Mouse (Mus musculus) brain, adult 2 months (tissue): ENCODE measurements around the gene Dcbld2.

ENCODE experiments used
- DNase-seq: peaks from one replicate; pipeline ENCODE4 v3.0.0; 2011; ENCODE audit warnings: low read depth, low spot score

The Dcbld2 gene

DNA sequence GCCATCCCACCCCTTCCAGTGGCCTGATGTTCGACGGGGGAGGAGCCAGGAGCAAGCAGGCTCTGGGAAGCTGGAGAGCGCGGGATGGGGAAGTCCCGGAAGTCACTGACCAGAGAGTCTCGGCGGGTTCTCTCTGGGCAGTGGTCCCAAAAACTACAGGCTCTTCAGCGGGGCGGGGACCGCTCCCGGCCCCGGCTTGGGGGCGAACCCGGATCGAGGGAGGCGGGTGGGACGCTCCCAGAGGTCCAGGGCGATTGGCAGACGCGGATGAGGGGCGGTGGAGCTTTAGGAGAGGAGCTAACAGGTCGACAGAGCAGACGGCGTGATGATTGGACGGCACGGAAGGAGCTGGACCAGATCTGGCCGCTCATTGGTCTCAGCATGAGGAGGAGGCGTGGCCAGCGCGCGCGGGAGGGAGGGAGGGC, at the start of gene Dcbld2:
Gene Dcbld2, plus strand, starts transcription at position 382 of the 425 bp plus-strand sequence.
- DNase-seq, result peak; percentile 100

DNA sequence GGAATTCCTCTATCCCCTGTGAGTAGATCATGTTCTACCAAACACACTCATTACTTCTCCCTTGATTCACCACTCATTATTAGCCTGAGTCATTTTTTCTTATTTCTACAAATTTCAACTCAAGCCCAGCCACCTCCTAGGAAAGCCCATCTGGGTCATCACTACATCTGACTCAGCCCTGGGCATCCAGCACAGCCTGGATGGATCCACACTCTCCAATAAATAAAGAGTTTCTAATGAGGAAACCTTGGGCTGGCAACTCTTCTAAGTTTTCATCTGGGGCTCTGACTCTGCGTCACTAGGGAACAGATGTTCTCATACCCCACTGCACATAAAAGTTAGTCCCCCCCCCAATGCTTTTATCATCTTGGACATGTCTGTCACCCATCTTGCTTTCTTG, 31.1 kb upstream of the Dcbld2 start:
- peak; percentile 3 for DNase-seq

DNA sequence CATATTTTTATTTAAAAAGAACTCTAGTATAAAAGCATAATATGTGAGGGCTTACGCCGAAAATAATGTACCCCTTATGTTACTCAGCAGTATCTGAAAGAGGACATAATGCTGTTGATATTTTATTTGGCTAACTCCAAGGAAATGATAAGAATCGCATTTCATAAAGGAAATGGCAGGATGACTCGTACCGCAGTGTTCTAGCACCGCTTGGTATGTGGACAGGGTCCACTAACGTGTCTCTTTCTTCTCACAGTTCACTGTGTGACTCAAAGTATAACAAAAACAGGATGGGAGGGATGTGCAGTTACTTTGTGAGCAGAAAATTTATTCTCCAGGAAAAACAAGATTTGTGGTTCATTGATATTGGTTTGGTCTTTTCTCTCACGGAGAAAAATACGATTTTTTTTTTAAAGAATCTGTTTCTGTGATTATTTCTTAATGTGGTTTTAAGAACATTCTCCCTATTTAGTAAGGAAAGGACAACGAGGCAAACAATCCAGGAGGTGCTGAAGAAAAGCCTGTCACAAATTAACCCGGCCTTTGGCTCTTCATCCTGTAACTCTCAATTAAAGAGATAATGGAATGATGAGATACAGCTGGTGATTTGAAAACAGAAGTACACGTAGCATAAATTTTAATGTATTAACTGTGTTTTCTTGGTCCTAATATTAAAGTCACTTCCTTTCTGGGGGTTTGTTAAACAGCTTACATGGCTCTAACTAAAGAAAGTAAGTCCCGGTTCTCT, 30.3 kb upstream of the Dcbld2 start:
- no peak for DNase-seq

DNA sequence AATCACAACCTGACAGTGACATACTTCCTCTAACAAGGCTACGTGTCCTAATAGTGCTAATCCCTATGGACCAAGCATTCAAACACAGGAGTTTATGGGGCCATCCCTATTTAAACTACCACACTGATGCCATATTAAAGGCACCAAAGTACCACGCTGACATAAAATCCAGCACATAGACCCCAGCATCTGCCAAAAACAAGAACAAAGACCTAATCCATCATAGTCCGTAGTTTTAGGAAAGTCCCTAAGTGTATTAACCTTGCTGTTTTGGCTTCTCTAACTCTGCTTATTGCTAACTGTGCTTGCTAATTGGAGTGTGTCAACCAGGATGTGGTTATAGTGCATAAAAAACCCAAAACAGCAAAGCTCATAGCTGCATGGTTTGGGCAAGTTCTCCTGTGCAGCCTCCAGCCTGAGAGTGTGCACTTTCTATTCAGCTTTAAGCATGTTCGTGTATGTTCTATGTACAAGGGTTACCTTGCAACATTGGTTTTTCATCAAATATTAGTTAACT, 21.9 kb upstream of the Dcbld2 start:
- no peak for DNase-seq

DNA sequence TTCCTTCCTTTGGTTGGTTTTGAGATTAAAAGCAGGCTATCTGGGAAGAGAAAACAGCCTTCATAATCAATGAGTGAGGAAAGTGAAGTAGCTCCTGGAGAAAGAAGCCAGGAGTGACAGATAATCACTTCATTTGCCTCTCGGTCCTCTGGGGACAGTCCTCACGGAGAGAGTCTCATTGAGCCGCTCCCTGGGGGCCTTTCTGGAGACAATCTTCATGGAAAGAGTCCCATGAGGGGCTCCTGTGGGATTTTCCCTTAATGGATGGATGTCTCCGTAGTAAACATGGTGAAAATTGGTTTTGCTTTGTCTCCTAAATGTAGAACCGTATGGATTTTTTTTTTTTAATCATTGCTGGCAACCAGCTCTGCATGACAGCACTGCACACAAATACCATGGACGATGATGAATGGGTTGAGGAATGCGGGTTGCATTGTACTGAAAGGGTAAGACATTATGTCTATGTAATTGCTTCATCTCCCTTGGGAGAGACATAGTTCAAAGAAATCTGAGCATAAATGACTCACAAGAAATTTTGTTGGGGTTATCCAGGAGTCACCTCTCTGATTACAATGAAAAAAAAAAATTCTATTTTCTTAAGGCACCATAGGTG, 19.0 kb upstream of the Dcbld2 start:
- DNase-seq, result no peak

DNA sequence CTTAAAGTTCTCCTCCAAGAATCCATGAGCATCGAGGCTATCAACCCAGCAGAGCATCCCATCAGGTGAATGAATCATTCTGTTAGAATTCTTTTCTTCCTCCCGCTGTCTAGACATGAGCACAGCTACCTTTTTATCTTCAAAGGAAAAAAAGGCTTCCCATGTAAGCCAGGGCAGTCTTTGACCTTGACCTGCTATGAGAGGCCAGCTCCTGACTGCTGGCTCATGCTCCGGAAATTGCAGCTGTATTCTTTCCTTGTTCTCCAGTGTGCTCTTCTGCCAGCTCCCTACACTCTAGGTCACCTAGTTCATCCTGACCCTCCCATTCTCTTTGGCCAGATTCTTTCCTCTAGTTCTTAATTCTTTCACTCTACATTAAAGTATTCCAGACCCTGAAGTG, 15.2 kb upstream of the Dcbld2 start:
- DNase-seq, result no peak

DNA sequence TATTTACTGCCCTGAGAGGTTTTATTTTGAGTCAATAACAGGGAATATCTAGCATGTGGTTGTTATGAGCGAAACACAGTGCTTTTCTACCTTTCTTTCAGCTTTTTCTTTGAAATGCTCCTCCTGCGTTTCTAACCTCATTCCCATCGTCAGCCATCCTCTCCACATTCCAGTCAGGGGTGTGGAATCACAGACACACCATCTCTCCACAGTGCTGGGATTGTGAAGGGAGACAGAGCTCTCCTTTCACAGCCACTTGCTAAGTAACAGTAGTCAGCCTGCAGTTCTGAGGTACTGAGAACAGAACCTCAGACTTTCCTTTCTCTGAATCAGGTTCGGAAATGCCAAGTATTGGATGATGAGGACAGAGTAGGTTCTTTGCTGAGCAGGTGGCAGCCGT, 14.1 kb upstream of the Dcbld2 start:
- DNase-seq, result no peak

DNA sequence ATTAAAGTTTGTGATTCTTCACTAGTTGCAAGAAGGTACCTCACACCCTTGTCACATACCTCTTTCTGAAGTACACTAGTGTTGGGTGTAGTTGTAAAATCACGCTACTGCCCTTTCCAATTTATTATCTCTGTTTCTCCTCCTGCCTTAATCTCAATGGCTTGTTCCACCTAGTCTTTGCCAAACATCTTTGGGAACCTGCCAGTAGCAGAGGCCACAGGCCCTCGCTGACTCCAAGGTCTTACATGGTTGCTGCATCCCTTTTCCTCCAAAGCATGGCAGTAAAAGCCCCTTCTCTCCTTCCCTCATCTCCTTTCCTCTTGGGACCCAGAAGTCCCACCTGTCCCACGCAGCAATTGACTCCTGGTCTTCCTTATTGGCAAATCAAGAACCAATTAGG, 9.6 kb upstream of the Dcbld2 start:
- no peak for DNase-seq

DNA sequence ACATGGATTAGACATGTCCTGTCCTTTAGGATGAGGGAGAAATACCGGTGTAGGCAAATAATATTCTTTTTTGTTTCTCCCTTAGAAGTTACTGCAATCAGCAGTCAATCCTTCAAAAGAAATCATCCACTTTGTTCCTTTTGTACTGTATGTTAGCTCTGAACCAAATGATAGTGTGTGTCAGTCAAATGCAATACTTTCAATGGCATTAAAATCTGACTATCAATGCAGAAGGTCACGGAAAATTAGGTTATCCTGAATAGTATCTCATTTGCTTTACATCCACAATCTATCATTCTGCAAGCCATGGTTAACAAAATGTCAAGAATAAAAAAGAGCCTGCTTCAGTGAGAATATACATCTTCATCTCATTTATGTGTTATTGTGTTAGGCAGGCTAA, 7.2 kb upstream of the Dcbld2 start:
- no peak for DNase-seq

DNA sequence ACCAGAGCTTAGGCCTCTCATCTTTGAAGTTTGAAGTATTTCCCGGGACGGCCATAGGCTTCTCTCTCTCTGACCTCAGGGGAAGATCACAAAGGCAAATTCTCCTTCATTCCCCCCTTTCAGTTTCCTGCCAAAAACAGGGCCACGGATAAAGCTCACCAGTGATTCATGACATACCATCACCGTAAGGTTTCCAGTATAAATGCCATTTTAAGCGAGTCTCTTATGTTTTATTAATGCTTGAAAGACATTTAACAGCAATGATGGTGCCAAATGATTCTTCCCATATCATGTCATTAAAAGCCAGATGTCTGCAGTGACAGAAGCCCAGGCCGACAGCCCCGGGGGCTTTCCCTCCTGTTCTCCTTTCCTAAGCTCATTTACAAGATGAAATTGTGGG, 3.6 kb upstream of the Dcbld2 start:
- DNase-seq, result no peak

DNA sequence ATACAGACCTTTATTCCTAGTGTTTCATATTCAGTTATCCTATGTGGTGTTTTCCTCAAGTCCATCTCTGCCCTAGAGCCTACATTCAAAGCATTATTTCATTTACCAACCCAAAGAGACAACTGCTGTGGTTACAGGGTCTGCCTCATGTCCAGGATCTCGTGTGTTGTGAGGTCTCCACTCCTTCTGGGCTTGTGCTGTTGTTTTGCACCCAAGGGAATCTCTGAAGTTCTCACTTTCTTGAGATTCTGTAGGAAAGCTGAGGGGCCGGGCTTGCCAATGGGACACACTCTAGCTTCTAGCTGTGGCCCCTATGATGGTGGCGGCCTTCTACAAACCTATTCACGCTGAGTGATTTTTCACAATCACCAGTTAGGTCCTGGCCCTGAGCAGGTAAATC, 3.0 kb upstream of the Dcbld2 start:
- DNase-seq, result no peak

DNA sequence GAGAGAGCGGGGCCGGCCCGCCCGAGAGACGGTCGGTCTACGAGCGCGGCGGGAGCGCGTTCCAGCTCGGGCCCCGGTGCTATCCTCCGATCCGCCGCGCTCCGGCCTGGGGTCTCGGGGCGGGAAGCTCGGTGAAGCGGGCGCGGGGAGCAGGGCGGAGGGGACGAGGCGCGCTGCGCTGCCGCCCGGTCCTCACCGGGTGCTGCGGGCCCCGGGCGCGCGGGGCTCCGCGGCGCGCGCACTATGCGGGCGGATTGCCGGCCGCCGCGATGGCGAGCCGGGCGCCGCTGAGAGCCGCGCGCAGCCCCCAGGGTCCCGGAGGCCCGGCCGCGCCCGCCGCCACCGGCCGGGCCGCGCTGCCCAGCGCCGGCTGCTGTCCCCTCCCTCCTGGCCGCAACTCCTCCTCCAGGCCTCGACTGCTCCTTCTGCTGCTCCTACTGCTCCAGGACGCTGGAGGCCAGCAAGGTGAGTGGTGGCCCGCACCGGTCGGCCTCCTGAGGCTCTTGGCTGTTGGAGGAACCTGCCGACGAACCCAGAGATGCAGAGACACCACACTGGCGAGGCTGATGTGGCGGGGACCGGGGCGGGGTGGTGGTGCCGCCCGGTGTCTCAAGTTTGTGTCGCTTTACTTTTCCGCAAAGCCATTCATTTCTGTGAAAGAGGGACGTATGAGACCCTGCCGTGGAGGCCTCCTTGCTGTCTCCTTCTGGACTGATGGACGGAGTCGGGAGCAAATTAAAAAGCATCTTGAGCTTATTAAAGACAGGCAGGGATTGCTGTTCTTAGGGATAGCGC, 441 bp downstream of the Dcbld2 start:
- DNase-seq, result peak; percentile 45

DNA sequence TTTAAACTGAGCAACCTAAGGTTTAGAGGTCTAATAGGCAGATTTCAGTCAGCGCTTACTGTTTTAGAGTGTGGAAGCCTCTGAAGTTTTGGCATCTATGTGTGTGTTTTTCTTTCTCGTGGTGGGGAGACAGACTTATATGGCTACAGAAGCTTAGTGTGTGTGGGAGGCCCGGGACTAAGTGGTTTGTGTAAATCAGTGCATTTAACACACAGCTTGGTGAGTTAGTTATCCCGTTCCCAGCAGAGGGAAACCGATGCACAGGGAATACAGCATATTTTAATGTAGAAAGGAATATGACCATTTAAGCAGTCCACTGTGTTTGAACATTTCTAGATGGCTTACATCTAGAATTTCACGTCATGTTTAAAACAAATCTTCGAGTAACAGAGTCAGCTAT, 1.6 kb downstream of the Dcbld2 start:
- peak; percentile 49 for DNase-seq

DNA sequence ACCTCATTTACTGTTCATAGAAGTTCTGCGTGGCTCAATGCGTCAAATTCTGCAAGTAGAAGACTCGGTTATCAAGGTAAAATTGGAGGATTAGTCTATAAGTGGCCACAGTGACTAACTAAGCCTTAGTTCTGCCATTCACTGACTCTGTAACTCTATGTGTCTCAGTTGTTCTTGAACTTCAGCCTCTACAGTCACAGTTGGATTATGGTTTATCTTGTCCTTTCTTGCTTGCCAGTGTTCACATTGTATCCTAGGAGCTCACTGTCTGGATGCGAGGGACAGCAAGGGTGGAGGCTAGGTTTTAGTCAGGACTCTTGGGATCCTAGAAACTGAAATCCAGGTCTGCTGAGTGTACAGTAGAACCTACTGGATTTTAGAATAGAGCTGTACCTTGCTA, 6.6 kb downstream of the Dcbld2 start:
- no peak for DNase-seq

DNA sequence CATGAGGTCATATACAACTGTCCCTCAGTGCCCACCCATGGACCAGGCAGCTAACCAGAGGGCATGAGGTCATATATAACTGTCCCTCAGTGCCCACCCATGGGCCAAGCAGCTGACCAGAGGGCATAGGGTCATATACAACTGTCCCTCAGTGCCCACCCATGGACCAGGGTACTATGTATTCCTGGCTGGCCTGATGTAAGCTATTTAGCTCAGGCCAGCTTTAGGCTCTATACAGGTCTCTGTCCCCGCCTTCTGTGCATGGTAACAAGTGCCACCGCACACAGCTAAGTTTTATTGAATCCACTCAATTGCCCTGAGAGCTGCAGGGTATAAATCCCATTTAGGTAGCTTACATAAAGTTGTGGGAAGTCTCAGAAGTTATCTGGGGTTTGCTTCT, 7.3 kb downstream of the Dcbld2 start:
- no peak for DNase-seq

DNA sequence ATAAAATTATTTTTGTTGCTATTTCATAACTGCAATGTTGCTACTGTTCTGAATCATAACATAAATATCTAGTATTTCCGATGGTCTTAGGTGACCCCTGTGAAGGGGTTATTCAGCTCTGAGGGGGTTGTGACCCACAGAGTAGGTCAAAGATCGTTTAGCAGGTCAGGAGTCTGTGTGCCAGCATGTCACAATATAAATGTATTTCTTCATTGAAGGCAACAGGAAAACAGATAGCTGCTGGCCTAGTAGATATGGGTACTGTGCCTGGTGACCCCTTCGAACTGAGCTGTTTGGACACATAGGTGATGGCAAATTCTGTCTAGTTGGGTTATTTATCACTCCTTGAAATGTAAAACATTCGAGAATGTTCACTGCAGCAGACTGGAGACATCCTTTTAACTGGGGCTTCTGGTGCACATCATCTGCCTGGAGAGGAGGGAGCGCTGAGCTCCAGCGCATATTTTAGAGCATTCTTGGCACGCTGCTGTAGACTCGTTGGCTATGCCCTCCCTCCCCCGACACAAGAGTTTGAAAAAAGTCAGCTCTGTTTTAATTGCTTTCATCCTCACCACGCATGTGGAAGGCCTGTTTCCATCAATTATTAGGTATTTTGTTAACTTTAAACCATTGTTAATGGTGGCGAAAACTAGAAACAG, 13.6 kb downstream of the Dcbld2 start:
- DNase-seq, result peak; percentile 77

DNA sequence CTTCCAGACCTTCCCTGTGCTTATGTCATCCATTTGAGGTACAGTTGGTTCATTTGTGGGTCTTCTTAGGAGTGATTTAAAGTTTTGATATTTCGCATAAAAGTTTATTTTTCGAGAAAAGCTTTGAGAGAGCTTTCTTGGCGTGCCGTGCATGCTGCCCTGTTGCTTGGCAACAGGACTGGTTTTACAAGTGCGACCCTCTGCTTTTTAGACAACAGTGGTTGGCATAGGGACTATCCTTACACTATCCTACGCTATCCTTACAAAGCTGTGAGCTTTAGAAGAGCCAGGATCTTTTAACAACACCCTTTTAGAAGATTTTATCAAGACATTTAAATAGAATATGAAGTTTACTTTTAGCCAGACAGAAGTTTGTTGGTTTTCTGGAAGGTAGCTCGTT, 22.0 kb downstream of the Dcbld2 start:
- DNase-seq, result no peak

DNA sequence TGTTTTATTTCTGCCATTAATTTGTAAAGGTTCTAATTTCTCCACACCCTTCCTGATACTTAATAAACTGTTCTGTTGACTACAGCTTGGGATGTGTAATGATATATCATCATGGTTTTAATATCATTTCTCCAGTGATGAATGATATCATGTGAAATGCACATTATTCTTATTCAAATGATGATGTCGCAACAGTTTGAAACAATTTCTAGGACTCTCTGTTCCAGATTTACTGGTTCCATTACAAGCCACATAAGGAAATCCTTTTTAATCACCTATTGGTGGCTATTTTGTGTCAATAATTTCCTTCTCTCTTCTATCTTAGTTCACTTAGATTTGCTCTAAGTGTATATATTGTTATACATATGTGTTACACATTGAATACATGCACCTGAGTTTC, 24.1 kb downstream of the Dcbld2 start:
- no peak for DNase-seq

DNA sequence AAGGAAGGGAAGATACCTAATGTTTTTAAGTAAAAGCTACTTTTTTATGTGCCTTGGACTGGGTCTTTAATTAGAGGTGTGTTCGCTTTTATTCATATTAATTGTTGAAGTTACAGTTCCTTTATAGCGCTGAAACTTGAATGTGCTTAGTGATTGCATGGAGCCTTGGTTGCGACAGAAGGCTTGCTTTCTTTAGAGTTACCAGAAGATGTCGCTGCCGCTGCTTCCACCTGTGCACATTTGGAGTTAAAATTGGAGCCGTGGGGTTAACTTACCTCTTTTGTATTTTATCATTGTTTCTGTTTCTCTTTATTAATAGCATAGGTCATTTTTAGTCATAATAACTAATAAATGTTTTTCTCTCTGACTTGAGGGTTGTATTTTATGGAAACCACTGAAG, 36.5 kb downstream of the Dcbld2 start:
- DNase-seq, result peak; percentile 33

DNA sequence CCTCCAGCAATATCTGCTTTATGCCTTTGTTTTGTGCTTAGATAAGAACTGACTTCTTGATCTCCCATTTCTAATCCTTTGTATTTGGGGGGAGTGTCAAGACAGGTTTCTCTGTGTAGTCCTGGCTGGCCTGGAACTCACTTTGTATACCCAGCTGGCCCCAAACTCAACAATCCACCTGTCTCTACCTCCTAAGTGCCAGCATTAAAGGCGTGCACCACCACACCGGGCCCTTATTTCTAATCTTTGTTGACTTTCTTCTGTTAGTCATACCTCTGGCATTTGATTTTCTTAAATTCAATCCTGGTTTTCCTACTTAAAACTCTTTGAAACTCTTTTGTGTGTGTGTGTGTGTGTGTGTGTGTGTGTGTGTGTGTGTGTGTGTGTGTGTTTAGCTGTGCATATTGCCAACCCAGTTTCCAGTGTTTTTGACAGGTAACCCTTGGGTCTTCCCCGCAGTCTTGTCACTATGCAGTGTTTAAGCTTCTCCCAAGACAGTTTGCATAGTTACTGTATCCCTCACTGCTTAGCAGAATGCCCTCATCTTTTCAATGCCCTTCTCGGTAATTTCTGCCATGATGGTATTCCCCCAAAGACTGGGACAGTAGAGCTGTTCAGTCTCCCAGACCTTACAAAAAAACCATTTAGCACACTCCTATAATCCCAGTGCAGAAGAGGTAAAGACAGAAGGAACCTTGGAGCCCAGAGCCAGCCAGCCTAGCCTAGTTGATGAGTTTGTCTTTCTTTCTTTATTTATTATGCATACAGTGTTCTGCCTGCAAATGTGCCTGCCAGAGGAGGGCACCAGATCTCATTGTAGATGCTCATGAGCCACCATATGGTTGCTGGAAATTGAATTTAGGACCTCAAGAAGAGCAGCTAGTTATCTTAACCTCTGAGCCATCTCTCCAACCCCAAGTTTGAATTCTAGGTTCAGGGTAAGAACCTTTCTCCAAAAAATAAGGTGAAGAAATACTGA, 38.3 kb downstream of the Dcbld2 start:
- DNase-seq, result peak; percentile 49

DNA sequence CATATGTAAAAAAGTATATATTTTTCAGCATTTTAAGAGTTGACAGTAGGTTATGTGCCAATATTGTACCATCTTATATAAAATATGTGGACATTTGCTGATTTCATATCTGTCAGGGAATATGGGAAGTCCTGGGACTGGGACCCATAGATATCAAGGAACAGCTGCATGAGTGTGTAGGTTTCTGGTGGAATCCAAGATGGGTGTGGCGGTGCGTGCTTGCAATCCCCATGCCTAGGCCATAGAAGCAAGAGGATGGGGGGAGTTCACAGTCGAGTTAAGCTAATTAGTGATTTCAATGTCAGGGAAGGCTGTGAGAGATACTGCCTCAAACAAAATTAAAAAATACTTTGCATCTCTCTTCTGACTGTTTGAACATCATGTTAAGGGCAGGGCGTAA, 40.8 kb downstream of the Dcbld2 start:
- no peak for DNase-seq
